Mouse (Mus musculus): ENCODE measurements around the gene Tril. TPM values are rescaled to one million over a fixed set of nuclear protein-coding genes. Genes with fewer than 3 reads are reported as not detected.

Gene Tril
- polyA plus RNA-seq, 1 experiment, result not detected

DNA sequence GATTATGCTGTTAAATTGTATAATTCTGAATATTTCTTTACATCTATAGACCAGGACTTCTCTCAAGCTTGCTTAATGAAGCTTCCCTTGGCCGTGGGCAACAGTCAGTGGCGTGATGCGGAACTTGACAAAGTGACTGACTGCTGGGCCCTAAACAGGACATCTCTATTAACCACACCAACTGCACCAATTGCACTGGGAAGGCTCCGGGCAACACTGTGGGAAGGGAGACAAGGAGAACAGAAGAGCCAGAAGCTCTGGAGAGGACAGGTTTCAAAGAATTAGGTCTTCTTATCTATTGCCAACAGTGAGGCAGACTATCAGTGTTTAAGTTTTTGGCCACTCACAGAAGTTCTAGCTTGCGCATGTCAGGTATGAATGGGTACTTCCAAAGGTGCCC lies 38.4 kb downstream of the Tril start:
- Histone ChIP-seq H3K4me3 (replicated peaks; ENCODE audit: control insufficient read depth, low read depth, low read length) (no peak overlapping the region), H3K27ac (ENCODE audit: control insufficient read depth, insufficient read depth, low read depth, low read length, poor library complexity) (no peak overlapping the region), H3K4me1 (ENCODE audit: control insufficient read depth, insufficient read depth, low read length) (no peaks in the 10 kb centered on the region)
- no peak for TF ChIP-seq POLR2A (IDR thresholded peaks at IDR 0.05; ENCODE audit: borderline replicate concordance, control insufficient read depth, low read depth, low read length)
- TF ChIP-seq CTCF (IDR thresholded peaks at IDR 0.05; ENCODE audit: control insufficient read depth, insufficient read depth, low read length), result no peak
- WGBS, result 83% methylated on average over 5 of the region's 5 CpGs

- no peaks in the 10 kb centered on the region for H3K4me1 ChIP-seq (ENCODE audit: control insufficient read depth, insufficient read depth, low read length)
- no peak for TF ChIP-seq POLR2A (IDR thresholded peaks at IDR 0.05; ENCODE audit: borderline replicate concordance, control insufficient read depth, low read depth, low read length)
- TF ChIP-seq CTCF (IDR thresholded peaks at IDR 0.05; ENCODE audit: control insufficient read depth, insufficient read depth, low read length), result peak; percentile 59
- 3% methylated on average over 4 of the region's 4 CpGs for WGBS
- no peak overlapping the region for H3K4me3 ChIP-seq (replicated peaks; ENCODE audit: control insufficient read depth, low read depth, low read length)
- no peak overlapping the region for H3K27ac ChIP-seq (ENCODE audit: control insufficient read depth, insufficient read depth, low read depth, low read length, poor library complexity)
Measured at GRCm38 (mm10) chr6:53781171-53781570, 39.5 kb downstream of the Tril start.

GRCm38 (mm10) chr6:53780008-53780407 lies 40.6 kb downstream of the Tril start:
- H3K4me3 ChIP-seq (replicated peaks; ENCODE audit: control insufficient read depth, low read depth, low read length), result no peak overlapping the region
- 85% methylated on average over 5 of the region's 5 CpGs for WGBS
- H3K4me1 ChIP-seq (ENCODE audit: control insufficient read depth, insufficient read depth, low read length), result no peaks in the 10 kb centered on the region
- TF ChIP-seq POLR2A (IDR thresholded peaks at IDR 0.05; ENCODE audit: borderline replicate concordance, control insufficient read depth, low read depth, low read length), result no peak
- no peak for TF ChIP-seq CTCF (IDR thresholded peaks at IDR 0.05; ENCODE audit: control insufficient read depth, insufficient read depth, low read length)
- no peak overlapping the region for H3K27ac ChIP-seq (ENCODE audit: control insufficient read depth, insufficient read depth, low read depth, low read length, poor library complexity)

- H3K4me1 ChIP-seq (ENCODE audit: control insufficient read depth, insufficient read depth, low read length), result no peaks in the 10 kb centered on the region
- WGBS, result 74% methylated on average over 7 of the region's 7 CpGs
- H3K4me3 ChIP-seq (replicated peaks; ENCODE audit: control insufficient read depth, low read depth, low read length), result no peak overlapping the region
- TF ChIP-seq POLR2A (IDR thresholded peaks at IDR 0.05; ENCODE audit: borderline replicate concordance, control insufficient read depth, low read depth, low read length), result no peak
- H3K27ac ChIP-seq (ENCODE audit: control insufficient read depth, insufficient read depth, low read depth, low read length, poor library complexity), result no peak overlapping the region
Measured at GRCm38 (mm10) chr6:53779526-53779925, 41.1 kb downstream of the Tril start.

GRCm38 (mm10) chr6:53778424-53778955 lies 42.1 kb downstream of the Tril start:
- TF ChIP-seq CTCF (IDR thresholded peaks at IDR 0.05; ENCODE audit: control insufficient read depth, insufficient read depth, low read length) (no peak), POLR2A (IDR thresholded peaks at IDR 0.05; ENCODE audit: borderline replicate concordance, control insufficient read depth, low read depth, low read length) (no peak)
- 59% methylated on average over 8 of the region's 8 CpGs for WGBS
- no peak overlapping the region for H3K4me3 ChIP-seq (replicated peaks; ENCODE audit: control insufficient read depth, low read depth, low read length)

DNA sequence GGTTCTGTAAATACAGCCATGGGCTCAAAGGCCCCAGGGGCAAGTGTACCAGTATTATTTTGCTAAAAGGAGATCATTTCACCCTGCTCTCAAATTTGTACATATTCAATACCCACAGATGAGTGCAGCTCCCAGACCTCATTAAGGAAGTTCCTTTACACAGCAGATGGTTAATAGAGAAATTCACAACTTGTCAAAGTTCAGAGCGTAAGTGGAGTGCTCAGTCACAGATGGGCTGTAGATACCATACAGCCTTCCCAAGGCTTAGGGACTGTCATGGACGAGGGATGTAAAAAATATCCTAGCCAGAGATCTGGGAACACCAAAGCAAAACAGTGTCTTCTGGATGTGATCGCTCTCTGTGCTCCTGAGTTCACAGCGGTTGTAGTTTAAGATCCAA lies 52.4 kb downstream of the Tril start:
- Histone ChIP-seq H3K4me1 (ENCODE audit: control insufficient read depth, insufficient read depth, low read length) (no peaks in the 10 kb centered on the region), H3K4me3 (replicated peaks; ENCODE audit: control insufficient read depth, low read depth, low read length) (no peak overlapping the region), H3K27ac (ENCODE audit: control insufficient read depth, insufficient read depth, low read depth, low read length, poor library complexity) (no peak overlapping the region)
- TF ChIP-seq POLR2A (IDR thresholded peaks at IDR 0.05; ENCODE audit: borderline replicate concordance, control insufficient read depth, low read depth, low read length), result no peak
- TF ChIP-seq CTCF (IDR thresholded peaks at IDR 0.05; ENCODE audit: control insufficient read depth, insufficient read depth, low read length), result no peak
- 86% methylated on average over 4 of the region's 4 CpGs for WGBS

More at GRCm38 (mm10) chr6:53778424-53778955, 42.1 kb downstream of the Tril start:
- Histone ChIP-seq H3K4me1 (ENCODE audit: control insufficient read depth, insufficient read depth, low read length) (no peaks in the 10 kb centered on the region), H3K27ac (ENCODE audit: control insufficient read depth, insufficient read depth, low read depth, low read length, poor library complexity) (no peak overlapping the region)

GRCm38 (mm10) chr6:53766243-53766915 lies 54.3 kb downstream of the Tril start:
- Histone ChIP-seq H3K27ac (ENCODE audit: control insufficient read depth, insufficient read depth, low read depth, low read length, poor library complexity) (no peak overlapping the region), H3K4me1 (ENCODE audit: control insufficient read depth, insufficient read depth, low read length) (no peaks in the 10 kb centered on the region), H3K4me3 (replicated peaks; ENCODE audit: control insufficient read depth, low read depth, low read length) (no peak overlapping the region)
- 37% methylated on average over 10 of the region's 10 CpGs for WGBS
- TF ChIP-seq POLR2A (IDR thresholded peaks at IDR 0.05; ENCODE audit: borderline replicate concordance, control insufficient read depth, low read depth, low read length) (no peak), CTCF (IDR thresholded peaks at IDR 0.05; ENCODE audit: control insufficient read depth, insufficient read depth, low read length) (no peak)

GRCm38 (mm10) chr6:53765731-53766130 lies 54.9 kb downstream of the Tril start:
- WGBS, result 62% methylated on average over 8 of the region's 8 CpGs
- H3K4me1 ChIP-seq (ENCODE audit: control insufficient read depth, insufficient read depth, low read length), result no peaks in the 10 kb centered on the region
- no peak for TF ChIP-seq POLR2A (IDR thresholded peaks at IDR 0.05; ENCODE audit: borderline replicate concordance, control insufficient read depth, low read depth, low read length)
- no peak overlapping the region for H3K27ac ChIP-seq (ENCODE audit: control insufficient read depth, insufficient read depth, low read depth, low read length, poor library complexity)
- no peak overlapping the region for H3K4me3 ChIP-seq (replicated peaks; ENCODE audit: control insufficient read depth, low read depth, low read length)

Other genes with a start within 250 kb of the Tril start
- gene Cpvl, start 157.8 kb upstream of the Tril start, polyA plus RNA-seq (2011; ENCODE audit: insufficient read depth, insufficient read length, low replicate concordance, missing spikeins), result not detected in 2 replicates
- gene Chn2, start 218.7 kb upstream of the Tril start, polyA plus RNA-seq (2011; ENCODE audit: insufficient read depth, insufficient read length, low replicate concordance, missing spikeins), result 3.2 and 7.3 TPM in 2 replicates

Data from bone marrow, adult 2 months (tissue).